Mouse (Mus musculus) layer of hippocampus, adult 8-10 months (tissue): ENCODE data around the gene Abcg3. TPM values are rescaled to one million over a fixed set of nuclear protein-coding genes. Genes with fewer than 3 reads are reported as not detected.
"Not testable (repeated sequence)": the region's sequence is repeated elsewhere in the genome, so short reads cannot be mapped to it uniquely, and the experiment has no call there.

Experiments used
- DNase-seq, 2 experiments: peaks; one replicate each; pipeline ENCODE4 v3.0.0; 2022; ENCODE audit warnings: low spot score in 2 of 2
- total RNA-seq, 4 experiments: library from RNA; stranded (reverse); gene quantifications; 2 replicates each; pipeline ENCODE4 v1.2.4; 2022

The Abcg3 gene
- total RNA-seq, result under 1 TPM in 2 of 4 experiments, not detected in 2; 0.20 TPM

- no peak for DNase-seq
These were observed at the start of gene Abcg3 for GRCm38 (mm10) chr5:104982535-104982934. TSS of gene Abcg3 (minus strand) at chr5:104982718.

DNA sequence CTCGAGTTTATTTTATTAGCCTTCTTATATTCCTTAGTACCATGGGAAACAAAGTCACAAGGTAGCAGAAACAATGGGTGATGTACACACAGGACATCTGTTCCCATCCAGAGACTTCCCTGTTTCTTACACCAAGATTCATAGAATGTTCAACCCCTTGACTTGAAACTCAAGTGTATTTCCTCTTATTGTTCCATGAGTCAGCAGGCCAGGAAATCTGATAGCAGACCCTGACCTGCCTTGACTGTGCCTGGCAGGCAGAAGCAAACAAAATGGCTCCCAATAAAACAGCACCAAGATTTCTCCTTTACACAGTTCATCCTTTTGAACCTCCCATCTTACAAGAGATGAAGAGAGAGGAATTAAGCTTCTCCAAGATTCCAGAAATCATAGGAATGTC, 30.0 kb upstream of the Abcg3 start:
- no peak for DNase-seq

GRCm38 (mm10) chr5:105011570-105011969, 29.1 kb upstream of the Abcg3 start:
- no peak for DNase-seq

DNA sequence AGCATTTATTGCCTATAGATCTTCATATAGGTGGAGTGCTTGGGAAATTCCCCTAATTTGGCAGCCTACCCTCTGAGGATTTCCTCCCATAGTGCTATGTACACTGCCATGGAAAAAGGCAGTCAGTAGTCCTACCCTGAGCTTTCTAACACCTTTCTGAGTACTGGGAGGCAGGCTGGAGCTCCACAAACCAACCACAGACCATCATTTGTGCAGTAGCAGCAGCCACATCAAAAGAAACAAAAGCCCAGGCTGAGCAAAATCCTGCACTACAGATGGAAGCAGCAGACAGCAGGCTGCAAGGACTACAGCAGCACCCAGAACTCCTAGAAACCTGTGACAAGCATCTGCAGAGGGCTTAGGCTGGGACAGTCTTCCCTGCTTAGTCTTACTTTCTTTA, 27.9 kb upstream of the Abcg3 start:
- DNase-seq, result no peak

DNA sequence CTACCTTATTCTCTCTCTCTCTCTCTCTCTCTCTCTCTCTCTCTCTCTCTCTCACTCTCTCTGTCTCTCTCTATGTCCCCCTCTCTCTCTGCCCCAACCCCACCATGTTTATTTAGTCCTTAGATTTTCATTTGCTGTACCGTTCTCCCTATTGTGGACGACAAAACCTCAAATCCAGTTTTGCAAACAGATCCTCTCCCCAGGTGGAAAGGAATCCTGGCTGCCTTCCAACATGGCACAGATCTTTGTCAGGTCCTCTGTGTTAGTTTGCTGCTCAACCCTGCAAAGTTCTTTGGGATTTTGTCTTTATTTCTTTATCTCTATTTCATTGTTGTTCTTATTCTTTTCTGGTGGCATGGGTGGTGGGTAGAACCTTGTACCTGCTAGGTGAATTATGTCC, 6.9 kb upstream of the Abcg3 start:
- no peak for DNase-seq

- DNase-seq, result no peak
These were observed 5.5 kb upstream of the Abcg3 start for GRCm38 (mm10) chr5:104988000-104988399.

DNA sequence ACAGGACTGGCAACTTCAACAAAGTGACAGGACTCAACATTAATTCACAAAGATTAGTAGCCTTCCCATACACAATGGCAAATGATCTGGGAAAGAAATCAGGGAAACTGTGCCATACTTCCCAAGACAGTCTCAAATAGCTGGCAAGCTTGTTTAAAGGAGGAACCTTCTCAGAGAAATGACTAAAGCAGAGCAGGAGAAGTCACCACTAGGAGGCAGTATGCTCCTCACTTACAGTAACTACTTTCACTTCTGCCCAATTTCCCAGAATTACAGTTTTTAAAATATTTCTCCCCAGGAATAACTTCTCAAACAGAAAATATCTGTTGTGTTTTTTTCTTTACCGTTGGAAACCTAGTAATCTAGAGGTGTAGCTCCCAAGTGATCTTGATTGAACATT, 4.2 kb upstream of the Abcg3 start:
- DNase-seq, result no peak

DNA sequence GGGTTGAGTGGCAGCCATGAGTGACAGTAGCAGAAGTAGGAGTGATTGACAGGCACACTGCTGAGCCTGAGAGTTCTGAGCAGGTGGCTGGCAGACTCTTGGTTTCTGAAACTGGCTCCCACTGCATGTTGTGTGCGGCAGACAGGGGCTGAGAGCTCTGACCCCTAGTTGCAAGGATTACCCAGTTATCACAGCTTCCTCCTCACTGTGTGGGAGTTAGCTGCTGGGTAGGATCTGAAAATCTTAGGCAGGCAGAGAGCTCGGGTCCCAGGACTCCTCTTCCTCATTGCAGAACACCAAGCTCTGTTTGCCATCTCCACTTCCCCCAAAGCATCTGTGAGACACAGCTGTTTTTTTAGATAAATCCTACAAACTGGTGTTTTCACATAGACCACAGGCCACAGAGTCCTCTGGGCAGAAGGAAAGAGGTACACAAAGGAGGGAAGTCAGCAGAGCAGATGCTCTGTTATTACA, 3.4 kb downstream of the Abcg3 start:
- no peak for DNase-seq

DNA sequence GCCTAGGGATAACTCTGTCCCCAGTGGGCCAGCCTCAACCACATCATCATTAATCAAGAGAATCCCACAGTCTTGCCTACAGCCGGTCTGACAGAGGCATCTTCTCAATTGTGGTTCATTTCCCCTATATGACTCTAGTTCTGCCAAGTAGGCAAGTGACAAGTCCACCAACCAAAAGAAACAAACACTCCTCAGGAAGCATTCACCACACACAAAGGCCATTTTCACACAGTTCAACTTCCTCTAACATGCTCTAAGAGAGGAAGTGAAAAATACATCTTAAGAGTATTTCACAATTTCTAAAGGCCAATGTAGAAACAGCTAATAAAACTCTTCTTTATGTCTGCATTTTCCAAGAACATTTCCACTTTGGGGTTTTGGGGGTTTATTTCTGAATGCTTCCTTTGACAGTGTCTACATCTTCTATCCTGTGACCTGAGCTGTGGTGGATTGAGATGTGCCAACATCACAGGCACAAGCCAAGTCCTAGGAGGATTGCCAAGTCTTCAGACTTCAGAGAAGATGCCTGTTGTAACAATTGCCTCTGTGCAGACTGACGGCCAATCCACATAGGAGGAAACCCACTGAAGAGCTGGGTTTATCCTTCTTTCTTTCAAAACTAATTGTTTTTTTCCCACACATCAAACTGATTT, 24.3 kb downstream of the Abcg3 start:
- DNase-seq, result no peak

GRCm38 (mm10) chr5:104955208-104955607, 27.3 kb downstream of the Abcg3 start:
- no peak for DNase-seq

DNA sequence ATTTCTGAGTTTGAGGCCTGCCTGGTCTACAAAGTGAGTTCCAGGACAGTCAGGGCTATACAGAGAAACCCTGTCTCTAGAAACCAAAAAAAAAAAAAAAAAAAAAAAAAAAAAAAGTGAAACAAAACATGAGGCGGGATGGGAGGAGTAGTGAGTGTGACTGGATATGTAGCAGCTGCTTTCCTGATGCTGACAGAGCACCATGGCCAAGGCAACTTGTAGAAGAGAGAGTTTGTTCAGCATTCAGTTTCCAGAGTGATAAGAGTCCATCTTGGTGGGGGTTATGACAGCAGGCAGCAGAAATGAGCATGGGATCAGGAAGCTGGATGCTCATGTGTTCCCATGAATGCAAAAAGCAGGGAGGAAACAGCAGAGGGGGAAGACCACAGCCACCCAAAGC, 35.6 kb downstream of the Abcg3 start:
- no peak for DNase-seq

GRCm38 (mm10) chr5:104934148-104934547, 48.4 kb downstream of the Abcg3 start:
- DNase-seq, result no peak

DNA sequence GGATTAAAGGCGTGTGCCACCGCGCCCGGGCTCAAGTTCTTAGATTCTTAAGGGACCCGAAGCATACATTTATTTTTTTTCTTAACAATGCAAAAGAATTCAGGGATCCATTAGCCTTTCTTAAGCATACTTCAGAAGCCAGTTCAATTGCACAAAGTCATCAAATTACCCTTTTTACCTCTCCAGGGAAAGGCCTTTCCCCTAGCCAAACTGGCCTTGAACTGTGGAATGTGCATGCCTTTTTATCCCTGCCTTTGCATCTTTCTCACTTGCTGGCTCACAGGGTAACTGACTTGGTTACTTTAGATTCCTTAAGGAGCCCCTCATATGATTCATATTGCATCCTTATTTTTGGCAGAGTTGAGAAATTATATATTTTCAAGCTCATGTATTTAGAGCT, 76.0 kb downstream of the Abcg3 start:
- DNase-seq, result not testable (repeated sequence)

Other genes starting within 250 kb of the Abcg3 start
- gene Zfp951, start 122.6 kb downstream of the Abcg3 start, total RNA-seq, result 1 to 10 TPM; 4.6 to 5.6 (median 5.1) TPM
- 1 to 10 TPM; 1.6 to 3.9 (median 2.8) TPM for gene Gbp9, start 156.8 kb upstream of the Abcg3 start, total RNA-seq
- gene Gbp8, start 156.8 kb upstream of the Abcg3 start, total RNA-seq, result under 1 TPM in 1 of 4 experiments, not detected in 3; 0.36 TPM
- gene Gbp4, start 156.9 kb upstream of the Abcg3 start, total RNA-seq, result 1 to 10 TPM; 1.2 to 2.9 (median 1.6) TPM